Mouse (Mus musculus): ENCODE measurements around the gene Baz1a.

Gene Baz1a

DNA sequence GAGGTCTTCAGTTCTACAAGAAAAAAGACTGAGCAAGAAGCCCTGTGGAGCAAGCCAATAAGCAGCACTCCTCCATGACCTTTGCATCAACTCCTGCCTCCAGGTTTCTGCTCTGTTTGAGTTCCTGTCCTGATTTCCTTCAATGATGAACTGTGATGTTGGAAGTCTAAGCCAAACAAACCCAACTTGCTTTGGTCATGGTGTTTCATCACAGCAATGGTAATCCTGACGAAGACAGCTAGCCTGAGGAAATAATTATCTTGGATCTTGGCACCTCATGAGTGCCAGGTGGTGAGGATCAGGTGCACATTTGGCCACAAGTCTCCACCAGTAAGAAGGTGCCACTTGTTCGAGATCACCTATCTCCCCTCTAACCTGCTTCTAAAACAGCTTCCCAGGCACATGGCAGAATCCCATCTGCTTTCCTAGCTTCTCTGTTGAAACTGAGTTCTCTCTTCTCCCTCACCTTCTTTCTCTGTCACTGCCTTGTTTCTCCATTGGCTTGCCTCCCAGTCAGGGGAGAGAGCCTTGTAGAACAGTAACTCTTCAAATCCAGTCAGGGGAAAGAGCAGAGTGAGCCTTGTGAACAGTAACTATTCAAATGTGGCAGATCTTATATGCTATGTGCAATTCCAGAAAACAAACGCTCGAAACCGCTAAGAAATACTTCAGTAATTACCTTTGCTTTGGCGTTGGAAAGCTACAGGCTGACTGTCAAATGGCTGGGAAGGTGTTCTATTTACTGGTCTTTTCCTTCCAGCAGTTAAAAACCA lies at the start of gene Baz1a:
Baz1a (minus strand) TSS at position 723 of the 773 bp plus-strand sequence.
- DNase-seq (ENCODE audit: low spot score): no peak

DNA sequence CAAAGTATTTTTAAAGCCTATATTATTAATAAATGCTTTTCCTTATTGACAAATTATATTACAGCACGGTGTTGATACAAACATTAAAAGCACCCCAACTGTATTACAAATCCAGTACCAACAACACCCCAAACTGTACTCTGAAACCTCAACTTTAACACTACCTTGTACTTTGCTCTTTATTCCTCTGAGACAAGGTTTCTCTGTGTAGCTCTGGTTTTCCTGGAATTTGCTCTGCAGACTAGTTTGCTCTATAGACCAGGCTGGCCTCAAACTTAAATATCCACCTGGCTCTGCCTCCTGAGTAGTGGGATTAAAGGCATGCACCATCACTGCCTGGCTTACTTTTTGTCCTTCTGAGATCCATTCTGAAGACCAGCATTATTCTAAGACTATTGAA lies 48.0 kb upstream of the Baz1a start:
- no peak for DNase-seq (ENCODE audit: low spot score)

DNA sequence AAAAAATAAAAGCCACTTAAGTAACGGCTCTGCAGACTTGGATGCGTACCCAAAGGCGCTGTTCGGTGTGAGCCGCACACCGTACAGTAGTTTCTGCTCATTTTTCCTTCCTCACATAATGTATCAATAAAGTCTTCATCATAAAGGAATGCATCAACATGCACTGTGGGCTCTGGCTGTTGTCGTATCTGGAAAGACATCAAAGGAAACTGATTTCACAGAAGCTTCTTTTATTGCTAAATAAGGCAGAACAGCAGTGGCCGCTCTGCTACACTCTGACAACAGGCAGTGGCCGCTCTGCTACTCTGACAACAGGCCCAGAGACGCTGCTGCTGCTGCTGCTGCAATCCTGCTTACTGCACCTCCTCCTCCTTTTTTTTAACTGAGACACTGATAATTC lies 46.9 kb upstream of the Baz1a start:
- DNase-seq (ENCODE audit: low spot score): no peak

DNA sequence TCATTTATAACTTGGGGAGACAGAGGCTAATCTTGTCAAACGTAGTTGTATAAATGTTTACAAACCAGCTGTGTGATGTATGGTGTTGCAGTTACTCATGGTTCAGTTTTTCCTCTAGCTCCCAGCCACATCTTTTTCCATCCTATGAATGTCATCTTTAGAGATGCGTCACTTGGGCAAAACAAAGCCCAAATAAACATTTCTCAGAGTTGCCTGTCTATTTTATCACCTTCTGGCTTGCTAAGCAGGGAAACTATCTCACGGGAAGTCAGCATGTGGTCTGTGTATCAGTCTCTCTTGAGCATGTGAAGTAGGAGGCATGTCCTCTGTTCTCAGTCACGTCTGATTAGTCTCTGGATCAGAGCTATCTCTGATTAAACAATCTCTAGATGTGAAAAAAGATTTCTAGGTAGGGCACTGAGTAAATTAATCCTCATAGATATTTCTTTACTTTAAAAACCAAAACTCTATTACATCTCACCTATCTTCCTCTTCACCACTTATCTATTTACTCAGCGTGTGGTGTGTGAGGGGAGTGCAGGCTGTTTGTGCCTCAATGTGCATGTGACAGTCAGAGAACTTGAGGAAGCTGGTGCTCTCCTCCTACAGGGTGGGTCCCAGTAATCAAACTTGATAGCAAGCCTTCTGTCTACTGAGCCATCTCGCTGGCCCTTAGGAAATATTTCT lies 46.2 kb upstream of the Baz1a start:
- DNase-seq (ENCODE audit: low spot score): no peak

DNA sequence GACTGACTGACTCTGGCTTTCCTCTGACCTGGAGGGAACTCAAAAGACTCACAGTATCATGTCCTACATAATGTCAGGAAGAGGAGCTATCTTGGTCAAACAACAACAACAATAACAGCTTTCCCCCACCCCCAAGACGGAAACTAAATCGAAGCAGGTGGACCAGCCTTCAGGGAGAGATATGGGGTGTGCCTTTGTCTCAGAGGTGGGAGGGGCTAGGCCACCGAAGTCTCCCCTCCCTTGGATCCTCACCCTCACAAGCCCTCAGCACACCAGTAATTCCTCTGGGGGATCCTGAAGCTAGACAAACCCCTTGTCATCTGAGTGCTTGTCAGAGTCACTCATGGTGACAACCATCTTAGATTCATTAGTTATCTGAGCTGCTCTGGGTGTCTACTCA lies 45.7 kb upstream of the Baz1a start:
- DNase-seq (ENCODE audit: low spot score): no peak

DNA sequence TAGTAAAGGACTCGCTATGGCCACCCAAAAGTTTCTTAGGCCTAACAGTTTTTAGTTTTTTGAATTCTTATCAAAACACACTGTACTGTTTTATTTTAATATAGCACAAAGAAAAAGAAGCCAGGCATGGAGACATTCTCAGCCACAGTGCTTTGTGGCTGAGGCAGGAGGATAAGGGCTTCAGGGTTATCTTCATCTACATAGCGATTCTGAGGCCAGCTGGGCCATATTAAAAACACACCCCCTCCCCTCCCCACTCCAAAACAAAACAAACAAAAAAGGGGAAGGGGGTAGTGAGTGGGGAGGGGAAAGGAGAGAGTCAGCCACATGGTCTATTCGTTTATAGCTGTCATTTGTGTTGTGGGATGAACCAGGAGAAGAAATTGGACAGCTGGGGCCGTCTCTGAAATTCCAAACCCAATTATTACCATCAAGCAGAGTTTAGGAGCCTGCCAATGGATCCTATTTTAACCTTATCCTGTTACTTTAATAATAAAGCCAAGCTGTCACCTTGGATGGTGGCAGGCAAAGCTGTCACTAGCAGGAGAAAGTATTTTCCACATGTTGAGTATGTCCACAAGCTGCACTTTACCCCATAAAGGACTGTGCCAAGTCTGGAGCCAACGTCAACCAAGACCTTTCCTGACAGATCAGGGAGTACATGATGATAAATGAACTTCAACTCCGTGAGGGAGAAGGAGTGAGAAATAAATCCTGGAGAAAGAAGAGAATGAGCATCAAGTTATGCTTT lies 44.9 kb upstream of the Baz1a start:
- DNase-seq (ENCODE audit: low spot score): no peak

DNA sequence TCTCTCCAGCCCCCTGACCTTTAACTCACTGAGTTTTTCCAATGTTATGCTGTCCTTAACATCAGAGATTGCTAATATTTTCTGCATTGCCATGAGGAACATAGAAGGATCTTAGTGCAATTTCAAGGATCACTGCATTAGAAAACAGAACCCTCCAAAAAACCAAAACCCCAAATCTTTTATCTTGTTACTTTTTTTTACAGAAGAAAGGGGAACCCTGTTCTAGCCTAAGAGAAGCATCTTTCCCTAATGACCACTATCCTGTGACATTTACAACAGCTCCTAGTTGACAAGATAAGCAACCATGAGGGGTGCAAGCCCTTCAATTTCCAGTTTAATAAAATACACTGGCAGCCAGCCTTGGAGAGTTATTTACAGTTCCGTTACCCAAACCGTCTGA lies 42.6 kb upstream of the Baz1a start:
- no peak for DNase-seq (ENCODE audit: low spot score)

DNA sequence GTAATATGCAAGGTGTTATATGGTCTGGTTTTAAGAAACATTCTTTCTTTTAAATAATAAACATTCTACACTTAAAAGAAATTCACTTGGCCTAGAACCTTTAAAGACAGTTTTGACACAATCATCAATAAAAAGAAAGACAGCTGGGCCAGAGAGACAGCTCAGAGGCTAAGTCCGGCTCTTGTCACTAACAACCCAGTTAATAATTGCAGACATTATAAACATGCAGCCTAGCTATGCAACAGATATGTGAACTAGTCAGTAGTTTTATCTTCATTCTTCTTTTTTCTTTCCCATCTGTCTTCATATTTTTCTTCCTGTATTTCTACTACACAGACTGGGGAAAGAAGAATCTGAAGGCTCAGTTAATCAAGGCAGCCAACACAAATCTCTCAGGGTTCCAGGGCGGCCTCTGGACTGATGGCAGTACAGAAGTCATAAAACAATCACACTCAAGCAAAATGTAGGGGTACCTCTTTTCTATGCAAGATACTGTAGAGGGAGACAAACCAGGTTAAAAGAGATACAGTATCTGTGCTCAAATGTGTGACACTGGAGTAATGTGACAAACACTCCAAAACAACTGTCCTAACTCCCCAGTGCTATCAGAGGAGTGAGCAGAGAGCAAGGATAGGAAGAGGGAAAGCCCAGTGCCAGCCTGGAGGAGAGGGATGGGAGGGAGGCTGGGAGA lies 40.5 kb upstream of the Baz1a start:
- DNase-seq (ENCODE audit: low spot score): no peak

DNA sequence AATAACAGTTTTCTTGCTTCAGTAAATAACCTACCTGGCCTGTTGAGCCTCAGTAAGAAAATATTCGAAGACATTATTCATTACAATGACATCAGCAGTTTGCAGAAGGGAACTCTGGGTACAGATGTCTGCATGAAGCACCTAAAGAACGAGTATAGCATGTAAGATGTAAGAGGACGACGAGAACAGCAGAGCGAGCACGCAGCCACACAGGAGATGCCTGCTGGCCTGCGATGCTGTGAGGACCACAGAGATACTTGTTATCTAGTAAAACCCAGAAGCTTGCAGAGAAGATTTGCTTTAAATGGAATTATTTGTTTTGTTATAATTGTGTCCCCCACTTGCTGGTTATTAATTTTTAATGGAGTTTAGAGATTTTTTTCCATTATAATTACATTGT lies 39.1 kb upstream of the Baz1a start:
- DNase-seq (ENCODE audit: low spot score): no peak

DNA sequence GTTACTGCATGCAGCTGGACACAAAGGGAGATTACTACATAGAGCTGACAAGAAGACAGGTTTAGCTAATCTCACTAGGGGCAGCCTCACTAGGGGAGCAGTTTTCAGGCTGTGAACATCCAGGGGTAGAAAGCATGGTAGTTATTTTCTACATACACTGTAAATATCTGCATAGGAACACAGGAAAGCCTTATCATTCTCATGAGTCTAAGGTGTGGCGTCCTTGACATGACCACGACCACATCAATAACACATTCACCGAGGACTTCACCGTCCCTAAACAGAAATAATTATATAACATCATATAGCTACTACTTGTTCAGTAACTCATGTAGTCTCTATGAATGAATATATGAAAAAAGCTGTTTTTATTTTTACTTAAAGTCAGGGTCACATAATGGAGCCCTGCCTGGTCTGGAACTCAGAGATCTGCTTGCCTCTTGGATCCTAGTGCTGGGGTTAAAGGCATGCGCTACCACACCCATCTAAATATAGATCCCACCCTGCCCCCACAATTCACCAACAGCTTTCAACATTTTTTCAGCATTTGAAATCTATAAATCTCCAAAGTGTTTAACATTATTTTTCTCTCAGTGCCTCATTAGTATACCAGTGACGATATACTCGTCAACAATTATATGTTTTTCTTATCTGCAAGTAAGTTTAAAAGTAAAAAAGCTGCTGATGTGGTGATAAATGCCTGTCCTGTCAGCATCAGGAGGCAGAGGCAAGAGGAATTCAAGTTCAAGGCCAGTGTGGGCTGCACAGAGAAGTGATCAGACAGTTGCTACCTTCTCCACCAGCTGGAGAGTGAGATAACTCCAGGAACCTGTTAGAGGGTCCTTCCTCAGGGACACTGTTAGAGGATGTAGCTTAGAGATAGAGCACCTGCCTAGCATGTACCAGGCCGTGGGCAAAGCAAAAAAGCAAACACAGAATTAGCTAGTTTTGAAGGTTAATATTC lies 37.3 kb upstream of the Baz1a start:
- no peak for DNase-seq (ENCODE audit: low spot score)

DNA sequence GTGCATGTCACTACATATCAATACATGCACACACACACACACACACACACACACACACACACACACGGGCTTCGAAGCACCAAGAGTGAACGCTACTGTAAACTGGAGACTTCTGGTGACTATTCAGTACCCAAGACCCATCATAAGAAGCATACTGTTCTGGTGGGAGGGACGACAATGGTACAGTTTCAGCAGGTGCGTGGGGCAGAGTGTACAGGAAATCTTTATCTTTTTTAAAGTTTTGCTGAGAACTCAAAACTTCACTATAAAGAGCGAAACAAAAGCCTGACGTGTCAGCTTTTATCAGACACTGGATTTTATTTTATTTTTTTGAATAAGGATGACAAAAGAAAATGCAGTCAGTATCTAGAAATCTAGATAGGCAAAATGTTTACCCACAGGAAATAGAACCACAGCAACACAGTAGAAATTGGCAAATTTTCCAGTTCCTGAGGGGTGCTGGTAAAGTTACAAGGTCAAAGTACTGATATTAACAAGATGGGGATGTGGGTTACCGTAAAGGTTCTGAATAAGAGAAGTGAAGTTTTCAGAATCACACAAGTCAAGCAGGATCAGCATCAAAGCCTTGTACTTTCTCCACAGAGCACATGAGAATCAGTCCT lies 35.7 kb upstream of the Baz1a start:
- DNase-seq (ENCODE audit: low spot score): no peak

DNA sequence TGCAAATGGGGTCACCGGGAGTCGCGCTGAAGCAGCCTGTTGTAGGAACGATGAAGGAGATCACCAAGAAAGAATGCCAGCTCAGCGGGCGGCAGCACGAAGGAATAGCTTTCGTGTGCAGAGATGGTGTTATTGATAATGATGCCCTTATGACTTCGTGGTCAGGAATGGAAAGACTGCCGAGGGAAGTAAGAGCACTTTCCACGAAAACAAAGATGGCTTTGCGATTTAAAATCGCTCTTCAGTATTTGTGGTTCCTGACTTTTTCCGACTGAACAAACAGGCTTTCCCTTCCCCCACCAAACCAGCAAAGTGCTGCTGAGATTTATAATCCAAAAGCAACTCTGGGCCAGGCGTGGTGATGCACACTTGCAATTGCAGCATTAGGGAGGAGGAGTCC lies 26.9 kb upstream of the Baz1a start:
- DNase-seq (ENCODE audit: low spot score): no peak

DNA sequence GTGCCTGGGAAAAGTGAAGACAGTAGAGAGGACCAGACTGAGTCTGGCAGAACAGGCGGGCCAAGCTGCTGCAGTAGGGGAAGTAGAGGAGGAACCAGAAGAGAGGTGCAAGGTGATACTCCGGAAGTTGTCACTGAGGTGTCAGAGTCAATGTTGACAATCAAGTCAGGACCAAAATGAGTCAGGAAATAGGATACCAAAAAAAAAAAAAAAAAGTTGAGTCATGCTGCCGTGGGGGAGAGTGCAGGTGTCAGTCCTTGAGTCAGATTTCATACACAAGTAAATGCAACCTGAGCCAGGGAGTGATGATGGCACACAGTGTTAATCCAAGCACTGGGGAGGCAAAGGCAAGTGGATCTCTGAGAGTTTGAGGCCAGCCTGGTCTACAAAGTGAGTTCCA lies 12.9 kb upstream of the Baz1a start:
- no peak for DNase-seq (ENCODE audit: low spot score)

DNA sequence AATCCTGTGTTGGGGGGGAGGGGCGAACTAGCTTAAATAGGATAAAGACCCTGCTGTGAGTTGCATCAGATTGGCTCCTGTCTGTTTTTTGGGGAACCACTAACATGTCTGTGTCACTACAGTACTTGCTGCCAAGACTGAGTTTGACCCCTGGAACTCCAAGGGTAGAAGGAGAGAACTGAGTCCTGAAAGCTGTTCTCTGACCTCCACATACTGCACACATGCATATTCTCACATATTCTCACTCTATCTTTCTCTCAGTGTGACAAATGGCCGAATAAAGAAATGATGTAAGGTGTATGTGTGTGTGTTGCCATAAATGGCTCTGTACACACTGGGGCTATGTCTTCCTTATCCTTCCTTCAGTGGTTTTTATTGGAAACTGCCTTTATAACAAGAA lies 9.1 kb upstream of the Baz1a start:
- DNase-seq (ENCODE audit: low spot score): no peak

DNA sequence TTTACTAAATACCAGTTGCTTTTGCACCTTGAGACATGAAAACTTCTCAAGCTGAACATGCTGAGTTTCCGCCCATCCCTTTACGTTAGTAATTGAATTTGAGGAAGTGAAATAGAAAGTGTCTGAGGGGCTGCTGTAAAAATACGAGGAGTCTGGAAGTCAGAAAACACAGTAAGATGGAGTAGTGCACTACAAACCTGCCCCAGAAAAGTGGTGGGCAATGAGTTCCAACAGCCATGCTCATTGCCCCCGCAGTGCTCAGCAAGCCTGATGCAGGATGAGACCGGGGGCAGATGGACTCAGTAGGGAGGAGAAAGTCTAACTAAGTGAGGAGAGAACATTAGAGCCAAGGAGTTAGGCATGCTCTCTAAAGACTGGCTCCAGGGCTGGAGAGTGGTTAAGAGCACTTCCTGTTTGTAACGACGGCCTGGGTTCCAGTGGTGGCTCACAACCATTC lies 5.3 kb upstream of the Baz1a start:
- no peak for DNase-seq (ENCODE audit: low spot score)

DNA sequence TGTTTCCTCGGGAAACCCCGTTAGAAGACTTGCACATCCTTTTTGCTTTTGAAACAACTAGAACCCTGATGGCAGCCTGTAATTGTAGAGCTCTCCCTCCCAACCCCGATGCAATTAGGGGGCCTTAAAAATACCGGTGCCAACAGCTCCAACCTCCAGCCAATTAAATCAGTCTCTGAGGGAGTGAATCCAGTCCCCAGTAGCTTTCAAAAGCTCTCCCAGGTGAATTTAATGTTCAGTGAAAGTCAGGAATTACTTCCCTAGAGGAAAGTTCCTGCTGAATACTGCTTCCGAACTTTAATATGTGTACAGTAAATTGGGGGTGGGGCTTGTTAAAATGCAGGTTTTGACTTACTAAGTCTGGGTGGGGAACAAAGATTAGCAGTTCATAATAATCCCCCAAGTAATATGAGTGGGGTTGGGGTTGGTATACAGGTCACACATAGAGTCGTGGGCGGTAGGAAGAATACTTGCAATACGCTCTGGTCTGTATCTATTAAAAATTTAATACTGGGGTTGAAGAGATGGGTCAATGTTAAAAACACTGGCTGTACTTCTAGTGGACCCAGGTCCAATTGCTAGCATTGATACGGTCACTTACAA lies 3.1 kb upstream of the Baz1a start:
- no peak for DNase-seq (ENCODE audit: low spot score)

DNA sequence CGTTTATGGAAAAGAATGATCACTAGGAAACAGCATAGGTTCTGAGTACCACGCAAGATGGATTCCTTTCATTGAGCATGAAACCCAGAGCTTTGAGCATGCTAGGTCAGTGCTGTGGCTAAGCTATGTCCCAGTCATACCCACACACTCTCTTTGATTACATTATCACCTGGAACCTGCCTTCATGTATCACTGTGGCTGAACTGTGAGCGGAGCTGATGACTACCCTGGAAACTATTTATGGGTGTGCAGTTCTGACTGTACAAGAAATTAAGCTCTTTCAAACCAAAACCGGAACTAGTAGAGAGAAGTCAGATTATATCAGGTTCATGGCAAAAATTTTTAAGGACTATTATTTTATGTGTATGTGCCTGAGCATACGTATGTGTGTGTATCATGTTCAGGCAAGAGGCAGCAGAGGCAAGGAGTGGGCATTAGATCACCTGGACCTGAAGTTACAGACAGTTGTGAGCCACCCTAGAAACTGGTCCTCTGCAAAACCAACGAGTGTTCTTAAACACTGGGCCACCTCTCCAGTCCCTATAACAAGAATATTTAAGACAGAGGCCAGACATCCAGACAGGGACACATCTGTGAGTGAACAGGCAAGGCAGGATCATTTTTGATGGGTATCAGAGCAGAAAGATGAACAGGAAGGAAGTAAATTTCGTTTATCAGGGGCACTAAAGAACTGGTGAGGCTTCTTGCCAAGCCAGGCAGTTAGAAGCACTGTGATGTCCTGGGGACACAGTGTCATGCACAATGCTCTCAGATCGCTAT lies 2.4 kb upstream of the Baz1a start:
- no peak for DNase-seq (ENCODE audit: low spot score)

DNA sequence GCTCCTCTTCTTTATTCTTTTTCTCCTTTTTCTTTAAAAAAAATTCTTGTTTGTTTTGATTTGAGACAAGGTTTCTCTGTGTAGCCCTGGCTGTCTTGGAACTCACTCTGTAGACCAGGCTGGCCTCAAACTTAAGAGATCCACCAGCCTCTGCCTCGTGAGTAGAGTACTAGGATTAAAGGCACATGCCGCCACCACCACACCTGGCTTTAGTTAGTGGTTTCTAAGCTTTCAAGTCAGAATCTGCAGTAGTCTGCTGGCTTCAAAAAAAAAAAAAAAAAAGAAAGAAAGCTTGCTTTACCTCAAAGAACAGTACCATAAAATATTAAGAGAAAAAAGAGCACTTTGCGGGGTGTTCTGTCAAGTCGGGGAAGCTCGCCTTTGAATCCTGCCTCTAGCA lies 1.3 kb upstream of the Baz1a start:
- no peak for DNase-seq (ENCODE audit: low spot score)

DNA sequence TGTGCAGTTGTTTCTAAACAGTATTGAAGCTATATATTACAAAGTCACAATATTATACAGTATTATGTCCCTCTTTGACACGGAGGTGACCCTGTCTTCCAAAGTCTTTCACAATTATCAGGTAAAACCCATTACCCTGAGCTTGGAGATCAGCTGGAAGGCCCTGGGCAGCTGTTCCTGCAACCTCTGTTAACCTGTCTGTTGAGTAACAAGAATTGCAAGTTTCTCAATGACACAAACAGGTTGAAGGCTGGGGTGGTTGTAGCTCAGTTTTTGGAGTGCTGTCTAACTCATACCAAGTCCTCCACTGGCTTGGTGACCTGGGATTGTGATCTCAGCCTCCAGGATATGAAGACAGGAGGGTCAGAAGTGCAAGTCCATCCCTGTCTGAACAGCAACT lies 1.1 kb downstream of the Baz1a start:
- DNase-seq (ENCODE audit: low spot score): no peak
